Mouse (Mus musculus) myocyte (in vitro differentiated cells): Measurements from ENCODE around the gene Ddx6. TPM values are rescaled to one million over a fixed set of nuclear protein-coding genes. Genes with fewer than 3 reads are reported as not detected.
"Not testable (repeated sequence)": the region's sequence is repeated elsewhere in the genome, so short reads cannot be mapped to it uniquely, and the experiment has no call there.

Experiments
- H3K27me3 ChIP-seq: one replicate; pipeline ENCODE4 v1.6.1; 2011; ENCODE audit not compliant: control insufficient read depth, insufficient read depth, insufficient read length
- H3K36me3 ChIP-seq: one replicate; pipeline ENCODE4 v1.6.1; 2011; ENCODE audit not compliant: control insufficient read depth, insufficient read depth
- H3K4me2 ChIP-seq: one replicate; pipeline ENCODE4 v1.6.1; 2011; ENCODE audit warnings: low read depth, control low read depth
- H3K4me3 ChIP-seq: one replicate; pipeline ENCODE4 v1.5.1; 2011; ENCODE audit warnings: mild to moderate bottlenecking, control low read depth, moderate library complexity
- H3K79me2 ChIP-seq: one replicate; pipeline ENCODE4 v1.6.1; 2011; ENCODE audit not compliant: control insufficient read depth, insufficient read depth
- H3ac ChIP-seq: one replicate; pipeline ENCODE4 v1.6.1; 2011; ENCODE audit not compliant: control insufficient read depth, insufficient read length
- CEBPB ChIP-seq: IDR thresholded peaks from 2 replicates; pipeline ENCODE4 v1.6.1; 2011; ENCODE audit warnings: mild to moderate bottlenecking, moderate library complexity; ENCODE audit not compliant: poor library complexity, insufficient read depth, severe bottlenecking
- E2F4 ChIP-seq: IDR thresholded peaks from one replicate; pipeline ENCODE4 v1.6.1; 2011; ENCODE audit warnings: mild to moderate bottlenecking, control low read depth, moderate library complexity; ENCODE audit not compliant: insufficient read depth
- MAX ChIP-seq: IDR thresholded peaks from one replicate; pipeline ENCODE4 v1.6.1; 2011; ENCODE audit warnings: low read depth, mild to moderate bottlenecking, control low read depth
- MYOD1 ChIP-seq, 3 experiments: IDR thresholded peaks; one replicate each; pipeline ENCODE4 v1.6.1; 2011; ENCODE audit warnings: control low read depth in 2 of 3, low read depth in 2 of 3, mild to moderate bottlenecking in 2 of 3, moderate library complexity in 1 of 3; ENCODE audit not compliant: insufficient read length in 2 of 3, control insufficient read depth in 1 of 3
- MYOG ChIP-seq, 3 experiments: IDR thresholded peaks; one replicate each; pipeline ENCODE4 v1.6.1; 2011; ENCODE audit warnings: control low read depth in 2 of 3, low read depth in 2 of 3, mild to moderate bottlenecking in 2 of 3; ENCODE audit not compliant: insufficient read length in 2 of 3, control insufficient read depth in 1 of 3, insufficient read depth in 1 of 3
- POLR2A ChIP-seq: IDR thresholded peaks from one replicate; pipeline ENCODE4 v1.6.1; 2011; ENCODE audit warnings: low read depth, mild to moderate bottlenecking, control low read depth, moderate library complexity; ENCODE audit not compliant: insufficient read length
- POLR2AphosphoS2 ChIP-seq: IDR thresholded peaks from one replicate; pipeline ENCODE4 v1.6.1; 2011; ENCODE audit warnings: low read depth, control low read depth; ENCODE audit not compliant: insufficient read length
- REST ChIP-seq: IDR thresholded peaks from one replicate; pipeline ENCODE4 v1.6.1; 2011; ENCODE audit warnings: mild to moderate bottlenecking, control low read depth, moderate library complexity; ENCODE audit not compliant: insufficient read depth, insufficient read length
- SRF ChIP-seq: IDR thresholded peaks from one replicate; pipeline ENCODE4 v1.6.1; 2011; ENCODE audit warnings: low read depth; ENCODE audit not compliant: control insufficient read depth, insufficient read length
- TCF12 ChIP-seq: IDR thresholded peaks from one replicate; pipeline ENCODE4 v1.6.1; 2011; ENCODE audit warnings: mild to moderate bottlenecking, control low read depth; ENCODE audit not compliant: poor library complexity, insufficient read depth, severe bottlenecking
- TCF3 ChIP-seq: IDR thresholded peaks from one replicate; pipeline ENCODE4 v1.6.1; 2011; ENCODE audit warnings: low read depth, control low read depth; ENCODE audit not compliant: insufficient read length
- USF1 ChIP-seq: IDR thresholded peaks from one replicate; pipeline ENCODE4 v1.6.1; 2011; ENCODE audit warnings: low read depth, mild to moderate bottlenecking, control low read depth, moderate library complexity
- polyA plus RNA-seq: library from polyadenylated mRNA; unstranded; fragments of >200 nt; fragmentation: generic; extraction: Trizol; gene quantifications from one replicate; pipeline ENCODE4 v1.2.1, GENCODE M21; 2012; ENCODE audit warnings: missing spikeins

Ddx6 gene
- polyA plus RNA-seq, 1 experiment = 25.8 TPM

DNA sequence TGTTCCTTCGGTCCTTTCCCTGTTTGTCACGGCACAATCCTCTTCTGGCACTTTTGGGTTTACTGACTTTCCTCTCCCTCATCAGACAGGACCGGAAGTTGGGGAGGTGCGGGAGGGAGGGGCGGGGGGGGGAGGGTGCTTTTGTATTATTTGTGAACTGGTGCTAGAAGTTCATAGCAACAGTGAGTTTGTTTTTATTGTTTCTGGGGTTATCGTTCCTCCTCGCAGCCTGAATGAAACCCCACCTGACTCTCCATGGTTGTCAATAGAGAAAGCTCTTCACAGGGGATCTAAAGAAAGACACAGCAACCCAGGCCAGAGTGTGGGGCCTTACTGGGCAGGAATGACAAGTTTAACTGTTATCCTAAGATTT is 36.6 kb upstream of the Ddx6 start:
- Histone ChIP-seq H3K27me3 (no peaks in the 10 kb centered on the region), H3K79me2 (no peaks in the 10 kb centered on the region), H3K4me3 (no peak overlapping the region), H3K4me2 (peak overlapping the region; percentile 76), H3ac (no peak overlapping the region), H3K36me3 (no peaks in the 10 kb centered on the region)
- TF ChIP-seq POLR2AphosphoS2 (no peak), CEBPB (no peak), SRF (no peak), MAX (no peak), TCF12 (no peak), REST (no peak), E2F4 (no peak), MYOG (IDR thresholded peaks at IDR 0.05; ENCODE audit: control insufficient read depth in 1 of 3, insufficient read depth in 1 of 3, insufficient read length in 2 of 3, low read depth in 2 of 3) (no peak), POLR2A (no peak), TCF3 (no peak), USF1 (no peak), MYOD1 (IDR thresholded peaks at IDR 0.05; ENCODE audit: control insufficient read depth in 1 of 3, insufficient read length in 2 of 3, low read depth in 2 of 3) (no peak)

DNA sequence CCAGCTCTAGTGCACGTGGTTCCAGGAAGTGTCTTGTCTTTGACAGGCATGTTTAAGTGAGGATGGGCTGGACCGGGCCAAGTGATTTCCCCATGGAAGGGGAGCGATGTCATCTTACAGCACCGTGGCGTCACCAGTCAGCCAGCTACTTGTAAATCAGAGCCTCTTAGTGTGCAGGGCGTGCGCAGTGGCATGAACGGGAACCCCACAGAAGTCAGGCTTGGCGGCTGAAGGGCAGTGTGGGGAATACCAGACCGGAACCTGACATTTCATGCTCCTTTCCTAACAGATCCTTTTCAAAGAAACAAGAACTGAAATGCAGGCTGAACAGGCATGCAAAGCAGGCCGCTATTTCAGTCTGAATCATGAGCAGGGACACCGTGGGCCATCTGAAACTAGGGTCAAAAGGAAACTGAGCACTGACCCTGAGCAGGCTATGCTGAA is 33.7 kb upstream of the Ddx6 start:
- Histone ChIP-seq H3K27me3 (no peaks in the 10 kb centered on the region), H3K4me3 (no peak overlapping the region), H3ac (no peak overlapping the region), H3K79me2 (no peaks in the 10 kb centered on the region), H3K4me2 (no peak overlapping the region), H3K36me3 (no peaks in the 10 kb centered on the region)
- no peak for TF ChIP-seq E2F4
- no peak for TF ChIP-seq USF1
- TF ChIP-seq POLR2AphosphoS2 = no peak
- no peak for TF ChIP-seq TCF12
- no peak for TF ChIP-seq MYOG (IDR thresholded peaks at IDR 0.05; ENCODE audit: control insufficient read depth in 1 of 3, insufficient read depth in 1 of 3, insufficient read length in 2 of 3, low read depth in 2 of 3)
- no peak for TF ChIP-seq SRF
- no peak for TF ChIP-seq MAX
- TF ChIP-seq TCF3 = no peak
- TF ChIP-seq REST = no peak
- no peak for TF ChIP-seq CEBPB
- TF ChIP-seq MYOD1 (IDR thresholded peaks at IDR 0.05; ENCODE audit: control insufficient read depth in 1 of 3, insufficient read length in 2 of 3, low read depth in 2 of 3) = no peak
- no peak for TF ChIP-seq POLR2A

DNA sequence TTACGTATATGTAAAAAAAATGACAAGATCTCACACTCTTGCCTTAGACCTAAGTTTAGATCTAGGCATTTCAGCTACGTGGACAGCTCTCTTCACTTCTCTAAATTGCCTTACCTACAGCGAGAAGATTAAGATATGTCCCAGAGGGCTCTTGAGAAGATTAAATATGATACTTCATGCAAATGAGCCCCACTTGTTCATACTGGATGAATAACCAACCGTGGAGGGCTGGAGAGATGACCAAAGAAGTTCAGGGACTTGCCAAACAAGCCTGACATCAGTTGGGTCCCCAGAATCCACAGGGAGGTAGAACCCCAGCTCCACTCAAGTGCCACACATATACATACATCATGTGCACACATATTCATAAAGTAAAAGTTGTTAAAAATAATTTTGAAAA is 31.4 kb upstream of the Ddx6 start:
- Histone ChIP-seq H3K36me3 (no peaks in the 10 kb centered on the region), H3K4me3 (no peak overlapping the region), H3K79me2 (no peaks in the 10 kb centered on the region), H3ac (no peak overlapping the region), H3K27me3 (no peaks in the 10 kb centered on the region), H3K4me2 (no peak overlapping the region)
- TF ChIP-seq CEBPB (no peak), TCF12 (no peak), TCF3 (no peak), POLR2A (no peak), MYOG (IDR thresholded peaks at IDR 0.05; ENCODE audit: control insufficient read depth in 1 of 3, insufficient read depth in 1 of 3, insufficient read length in 2 of 3, low read depth in 2 of 3) (no peak), MYOD1 (IDR thresholded peaks at IDR 0.05; ENCODE audit: control insufficient read depth in 1 of 3, insufficient read length in 2 of 3, low read depth in 2 of 3) (no peak), USF1 (no peak), SRF (no peak), POLR2AphosphoS2 (no peak), MAX (no peak), E2F4 (no peak), REST (no peak)

DNA sequence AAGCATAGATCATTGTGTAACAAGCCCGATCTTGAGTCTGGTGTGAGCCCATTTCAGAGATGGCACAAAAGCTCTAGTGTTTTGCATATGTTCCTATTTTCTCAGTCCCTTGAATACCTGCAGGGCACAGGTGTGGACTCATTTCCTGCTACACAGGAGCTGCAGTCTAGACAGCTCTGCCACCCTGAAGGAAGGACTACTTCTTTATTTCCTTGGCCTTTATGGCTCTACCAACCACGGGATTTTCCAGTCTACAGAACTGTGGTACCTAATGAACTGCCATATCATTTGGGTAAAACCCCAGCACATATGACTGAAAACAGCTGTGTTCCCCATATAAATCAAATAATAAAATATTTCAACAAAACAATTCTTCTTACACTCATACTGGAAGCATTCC is 29.6 kb upstream of the Ddx6 start:
- H3K4me2 ChIP-seq = no peak overlapping the region
- H3K36me3 ChIP-seq = no peaks in the 10 kb centered on the region
- no peaks in the 10 kb centered on the region for H3K27me3 ChIP-seq
- H3K79me2 ChIP-seq = no peaks in the 10 kb centered on the region
- no peak overlapping the region for H3K4me3 ChIP-seq
- no peak overlapping the region for H3ac ChIP-seq
- no peak for TF ChIP-seq CEBPB
- TF ChIP-seq TCF3 = no peak
- TF ChIP-seq SRF = no peak
- TF ChIP-seq E2F4 = no peak
- no peak for TF ChIP-seq MYOG (IDR thresholded peaks at IDR 0.05; ENCODE audit: control insufficient read depth in 1 of 3, insufficient read depth in 1 of 3, insufficient read length in 2 of 3, low read depth in 2 of 3)

DNA sequence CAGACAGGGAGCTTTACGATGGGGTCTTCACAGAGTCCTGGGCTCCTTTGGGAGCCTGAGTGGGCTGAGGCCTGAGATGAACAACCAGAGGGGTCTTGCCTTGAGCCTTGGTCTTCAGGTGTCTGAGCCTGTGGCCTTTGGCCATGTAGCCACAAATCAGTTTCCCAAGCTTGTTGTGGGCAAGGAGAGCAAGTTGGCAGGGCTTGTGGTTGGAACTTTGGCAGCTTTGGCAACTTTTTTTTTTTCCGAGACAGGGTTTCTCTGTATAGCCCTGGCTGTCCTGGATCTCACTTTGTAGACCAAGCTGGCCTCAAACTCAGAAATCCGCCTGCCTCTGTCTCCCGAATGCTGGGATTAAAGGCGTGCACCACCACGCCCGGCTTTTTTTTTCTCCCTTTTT is 28.6 kb upstream of the Ddx6 start:
- H3K4me3 ChIP-seq, H3ac ChIP-seq, H3K4me2 ChIP-seq, H3K79me2 ChIP-seq, H3K27me3 ChIP-seq, H3K36me3 ChIP-seq: not testable (repeated sequence)
